Mouse (Mus musculus) neural tube, embryonic 10.5 days (tissue): ENCODE results near the gene Phc2.

ENCODE experiments used
- DNase-seq: peaks from one replicate; pipeline ENCODE4 v3.0.0-alpha.2; 2017; ENCODE audit warnings: low spot score; ENCODE audit errors: extremely low spot score

The Phc2 gene

GRCm38 (mm10) chr4:128691195-128691594 lies 36.7 kb downstream of the Phc2 start:
- no peak for DNase-seq

DNA sequence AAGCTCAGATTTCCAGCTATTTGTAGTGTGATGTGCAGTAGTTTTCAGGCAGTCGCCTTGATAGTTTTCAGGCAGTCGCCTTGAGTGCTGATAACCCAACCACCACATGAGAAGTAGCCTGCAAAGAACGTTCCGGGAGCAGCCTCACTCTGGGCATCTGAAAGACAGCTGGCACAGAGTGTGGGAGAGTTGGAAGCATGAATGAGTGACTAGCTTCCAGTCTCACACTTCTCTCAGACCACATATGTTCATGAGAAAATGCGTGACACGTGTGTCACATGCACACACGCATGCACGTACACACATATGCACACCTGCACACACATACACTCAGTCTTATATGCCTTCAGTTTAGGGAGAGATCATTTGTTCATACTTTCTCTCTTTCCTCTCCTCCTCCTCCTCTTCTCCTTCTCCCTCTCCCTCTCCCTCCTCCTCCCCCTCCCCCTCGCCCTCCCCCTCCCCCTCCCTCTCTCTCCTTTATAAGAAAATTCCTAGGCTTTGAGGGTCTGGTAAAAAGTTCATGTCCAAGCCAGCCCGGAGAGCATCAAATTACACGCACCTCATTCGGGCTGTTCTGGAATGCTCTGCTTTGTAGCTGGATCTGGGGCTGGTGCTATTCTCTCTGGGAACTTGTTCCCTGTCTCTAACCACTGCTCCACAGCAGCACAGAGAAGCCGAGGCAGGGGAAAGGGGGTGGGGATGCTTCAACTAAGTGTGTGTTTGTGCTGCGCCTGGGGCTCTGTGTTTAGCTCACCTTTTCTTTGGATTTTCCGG lies 37.8 kb downstream of the Phc2 start:
- DNase-seq = no peak

DNA sequence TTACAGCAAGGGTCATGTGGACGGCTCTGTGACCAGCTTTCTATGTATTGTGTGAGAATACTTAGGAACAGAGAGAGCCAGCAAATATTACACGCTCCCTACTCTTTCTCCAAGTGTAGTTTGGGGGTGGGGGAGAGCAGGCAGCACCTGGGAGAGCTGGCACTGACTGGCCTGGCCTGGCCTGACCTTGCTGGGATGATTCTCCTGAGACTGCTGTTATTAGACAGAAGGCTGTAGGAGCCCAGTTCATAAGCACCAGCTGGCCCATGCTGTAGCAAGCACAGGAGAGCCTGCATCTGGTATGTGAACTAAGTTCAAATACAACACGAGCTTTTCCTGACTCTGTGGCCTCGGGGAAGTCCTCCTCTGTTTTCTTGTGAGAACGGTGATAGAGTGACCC lies 38.7 kb downstream of the Phc2 start:
- no peak for DNase-seq

DNA sequence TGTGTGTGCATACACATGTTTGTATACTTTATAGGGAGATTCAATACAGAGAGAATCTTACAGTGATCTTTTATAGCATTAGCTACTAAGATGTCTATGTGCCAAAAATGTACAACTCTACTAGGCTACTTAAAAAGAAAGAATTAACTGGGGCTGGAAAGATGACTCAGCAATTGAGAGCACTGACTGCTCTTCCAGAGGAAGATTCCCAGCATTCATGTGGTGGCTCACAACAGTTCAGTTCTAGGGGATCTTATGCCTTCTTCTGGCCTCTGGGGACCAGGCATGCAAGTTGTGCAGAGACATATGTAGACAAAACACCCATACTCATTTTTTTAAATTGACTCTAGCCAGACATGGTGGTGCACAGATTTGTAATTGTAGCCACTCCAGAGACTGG lies 39.8 kb downstream of the Phc2 start:
- no peak for DNase-seq

DNA sequence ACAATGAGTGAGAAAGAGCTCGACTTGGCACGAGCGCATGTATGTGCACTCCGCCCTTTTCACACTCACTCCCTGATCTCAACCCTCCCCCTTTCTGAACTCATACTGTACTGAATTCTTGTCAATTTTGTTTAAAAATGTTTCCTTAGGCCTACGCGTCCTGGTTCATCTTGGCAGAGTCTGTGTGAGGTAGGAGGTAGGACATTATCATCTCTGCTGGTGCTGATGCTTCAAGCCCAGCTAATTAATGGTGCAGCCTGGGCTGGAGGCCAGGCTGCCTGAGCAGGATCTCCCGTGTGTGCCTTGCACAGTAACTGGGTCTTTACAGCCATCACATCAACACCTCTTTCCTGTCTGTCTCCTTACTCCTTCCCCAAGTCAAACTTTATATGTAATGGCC lies 40.6 kb downstream of the Phc2 start:
- DNase-seq = no peak

- DNase-seq = no peak
Observed at GRCm38 (mm10) chr4:128698011-128698861, 43.7 kb downstream of the Phc2 start.

DNA sequence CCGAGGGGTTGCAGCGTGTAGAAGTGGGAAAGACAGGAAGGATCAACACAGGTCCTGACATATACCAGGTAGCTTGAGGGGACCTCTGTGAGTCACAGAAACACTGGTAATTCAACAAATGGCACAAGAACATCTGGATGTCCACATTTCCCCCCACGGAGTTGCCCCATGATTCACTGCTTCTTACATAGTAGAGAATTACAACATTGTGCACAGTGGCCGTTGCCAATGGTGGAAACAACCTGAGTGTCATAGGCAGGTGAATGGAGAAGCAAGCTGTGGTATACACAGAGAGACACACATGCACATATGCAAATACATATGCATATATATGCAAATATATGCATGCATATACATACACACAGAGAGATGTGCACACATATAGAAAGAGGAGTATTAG lies 45.4 kb downstream of the Phc2 start:
- no peak for DNase-seq

GRCm38 (mm10) chr4:128700543-128700942 lies 46.0 kb downstream of the Phc2 start:
- DNase-seq = no peak

GRCm38 (mm10) chr4:128705138-128705720 lies 50.7 kb downstream of the Phc2 start:
- no peak for DNase-seq

- DNase-seq = peak; percentile 52
Observed at GRCm38 (mm10) chr4:128706626-128707025, 52.1 kb downstream of the Phc2 start.

- no peak for DNase-seq
Observed at GRCm38 (mm10) chr4:128707384-128707783, 52.9 kb downstream of the Phc2 start.

- no peak for DNase-seq
Observed at GRCm38 (mm10) chr4:128709061-128709780, 54.7 kb downstream of the Phc2 start.

DNA sequence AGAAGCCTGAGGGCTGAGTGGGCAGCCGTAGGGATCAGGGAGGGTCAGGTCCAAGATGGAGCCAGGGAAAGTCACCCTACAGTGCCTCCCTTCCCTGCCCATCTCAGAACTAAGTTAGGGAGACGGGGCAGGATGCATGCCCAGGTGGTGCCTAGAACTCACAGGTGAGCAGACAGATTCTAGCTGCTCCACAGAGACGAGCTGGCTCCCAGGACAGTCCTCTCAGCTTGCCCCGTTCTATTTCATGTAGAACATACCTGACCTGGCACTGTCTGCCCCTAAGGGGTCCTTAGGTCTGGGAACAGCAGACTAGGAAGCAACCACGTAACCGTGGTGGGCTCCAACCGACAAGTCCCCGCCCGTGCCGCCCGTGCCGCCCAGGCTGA lies 55.3 kb downstream of the Phc2 start:
- no peak for DNase-seq

GRCm38 (mm10) chr4:128710286-128710685 lies 55.8 kb downstream of the Phc2 start:
- DNase-seq = no peak

DNA sequence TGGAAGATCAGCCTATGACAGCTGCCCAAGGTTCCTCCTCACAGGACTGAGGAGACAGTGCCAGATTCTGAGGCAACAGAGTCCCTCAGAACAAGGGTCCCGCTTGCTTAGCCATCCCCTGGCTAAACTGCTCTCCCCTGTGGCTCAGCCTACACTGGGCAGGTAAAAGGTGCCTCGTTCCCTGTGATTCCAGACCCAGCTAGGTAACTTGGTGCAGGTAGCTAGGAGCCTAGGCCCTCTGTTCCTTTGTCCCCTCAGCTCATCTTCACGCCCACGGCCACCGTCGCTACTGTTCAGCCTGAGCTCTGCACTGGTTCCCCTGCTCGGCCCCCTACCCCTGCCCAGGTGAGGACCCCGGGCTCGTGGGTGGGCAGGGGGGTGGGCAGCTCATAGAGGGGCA lies 56.3 kb downstream of the Phc2 start:
- DNase-seq = no peak

DNA sequence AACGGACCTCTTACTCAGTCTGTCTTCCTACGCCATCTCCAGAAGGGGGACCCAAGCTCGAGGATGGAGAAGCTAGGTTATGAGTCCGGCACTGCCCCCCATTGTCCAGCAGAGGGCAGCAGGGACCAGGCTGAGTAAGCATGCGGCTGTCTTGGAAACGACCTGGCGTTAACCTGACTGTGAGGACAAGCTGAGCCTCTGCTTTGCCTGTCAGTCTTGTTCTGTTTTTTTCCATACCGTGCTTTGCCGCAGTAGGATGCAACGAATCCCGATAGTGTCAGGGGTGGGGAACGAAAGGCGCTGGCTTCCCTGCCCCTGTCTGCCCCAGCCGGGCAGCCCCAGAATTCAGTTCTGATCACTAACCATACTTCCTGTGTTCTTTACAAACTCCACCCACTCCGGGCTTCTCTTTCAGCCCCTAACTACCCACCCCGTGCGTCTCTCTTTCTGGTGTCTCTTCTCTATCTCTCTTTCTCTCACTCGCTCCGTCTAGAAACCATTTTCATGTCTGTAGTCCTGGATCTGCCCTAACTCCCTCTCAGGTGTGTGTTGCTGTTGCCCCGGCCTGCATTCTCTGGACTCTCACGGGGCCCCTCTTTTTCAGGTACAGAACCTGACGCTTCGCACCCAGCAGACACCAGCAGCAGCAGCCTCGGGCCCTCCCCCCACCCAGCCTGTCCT lies 57.1 kb downstream of the Phc2 start:
- DNase-seq = peak; percentile 92

DNA sequence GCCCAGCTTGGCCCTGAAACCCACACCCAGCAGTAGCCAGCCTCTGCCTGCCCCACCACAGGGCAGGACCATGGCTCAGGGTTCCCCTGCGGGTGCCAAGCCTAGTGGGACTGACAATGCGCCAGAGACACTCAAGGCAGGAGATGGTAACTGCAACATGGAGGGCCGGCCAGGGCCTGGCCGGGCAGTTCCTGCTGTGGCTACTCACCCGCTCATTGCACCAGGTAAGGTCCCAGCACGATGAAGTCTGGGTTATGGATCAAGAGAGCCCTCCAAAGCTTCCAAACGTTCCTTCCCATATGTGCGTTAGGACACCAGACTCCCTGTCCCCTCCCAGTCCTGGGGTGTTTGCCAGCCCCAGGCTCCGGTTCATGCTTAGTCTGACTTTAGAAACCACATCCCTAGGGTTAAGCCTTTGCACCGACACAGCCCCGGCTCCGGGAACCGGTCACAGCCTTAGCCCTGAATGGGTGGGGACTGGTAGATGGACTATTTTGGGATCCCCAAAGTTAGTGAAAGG lies 57.7 kb downstream of the Phc2 start:
- DNase-seq = no peak

DNA sequence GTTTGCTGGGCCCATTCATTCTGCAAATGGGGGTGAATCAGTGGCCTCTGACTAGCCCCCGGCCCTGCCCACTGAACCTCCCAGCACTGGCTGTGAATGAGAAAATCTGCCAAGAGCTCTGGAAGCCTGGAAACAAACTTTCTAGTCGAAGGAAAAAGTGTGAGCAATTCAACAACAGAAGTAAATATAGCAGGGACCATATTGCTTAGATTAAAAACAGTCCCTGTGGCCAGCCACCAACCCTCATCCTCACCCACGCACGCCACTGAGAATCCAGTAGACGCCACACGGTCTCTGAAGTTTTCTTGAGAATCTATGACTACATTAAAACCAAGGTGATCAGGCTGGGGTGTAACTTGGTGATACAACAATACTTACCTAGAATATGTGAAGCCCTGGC lies 58.4 kb downstream of the Phc2 start:
- DNase-seq = no peak

DNA sequence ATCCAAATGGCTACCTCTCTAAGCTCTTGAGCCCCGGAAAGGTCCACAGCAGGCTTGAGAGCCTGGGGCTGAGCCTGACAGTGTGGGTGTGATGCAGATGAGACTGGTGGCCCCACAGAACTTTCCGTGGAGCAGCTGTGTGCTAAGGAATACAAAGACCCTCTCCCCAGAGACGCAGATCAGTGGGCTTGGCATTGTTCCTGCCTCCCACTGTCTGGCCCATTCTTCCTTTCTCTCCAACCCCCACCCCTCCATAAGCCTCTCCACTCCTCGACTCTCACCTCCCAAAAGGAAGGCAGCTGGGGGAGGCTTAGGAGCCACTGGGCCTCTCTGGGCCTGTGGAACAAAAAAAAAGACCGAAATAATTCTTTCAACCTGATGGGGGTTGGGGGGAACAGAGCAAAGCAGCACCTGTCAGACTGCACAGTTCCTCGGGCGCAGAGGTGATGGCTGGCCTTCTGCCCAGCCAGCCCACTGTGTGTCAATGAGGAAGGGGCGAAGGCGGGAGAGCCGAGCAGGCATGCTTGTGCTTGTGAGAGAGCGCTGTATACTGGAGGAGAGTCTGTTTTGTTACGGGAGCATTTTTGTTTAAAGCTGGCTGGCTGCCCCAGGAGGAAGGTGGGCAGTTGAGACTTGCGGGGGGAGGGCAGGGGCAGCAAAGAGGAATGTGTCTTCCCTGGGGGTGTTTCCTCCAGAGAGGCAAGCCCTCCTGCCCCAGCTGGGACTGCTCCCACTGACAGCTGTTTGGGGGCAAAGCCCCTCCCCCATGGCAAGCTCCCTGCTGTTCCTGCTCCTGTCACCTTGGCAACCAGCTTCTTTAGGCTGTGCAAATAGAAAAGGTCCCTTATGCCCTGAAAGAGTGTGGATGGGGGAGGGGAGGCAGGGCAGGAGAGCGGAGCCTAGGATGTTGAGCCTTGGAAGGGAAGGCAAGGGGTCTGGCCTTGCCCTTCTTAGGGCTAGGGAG lies 61.0 kb downstream of the Phc2 start:
- peak; percentile 91 for DNase-seq

DNA sequence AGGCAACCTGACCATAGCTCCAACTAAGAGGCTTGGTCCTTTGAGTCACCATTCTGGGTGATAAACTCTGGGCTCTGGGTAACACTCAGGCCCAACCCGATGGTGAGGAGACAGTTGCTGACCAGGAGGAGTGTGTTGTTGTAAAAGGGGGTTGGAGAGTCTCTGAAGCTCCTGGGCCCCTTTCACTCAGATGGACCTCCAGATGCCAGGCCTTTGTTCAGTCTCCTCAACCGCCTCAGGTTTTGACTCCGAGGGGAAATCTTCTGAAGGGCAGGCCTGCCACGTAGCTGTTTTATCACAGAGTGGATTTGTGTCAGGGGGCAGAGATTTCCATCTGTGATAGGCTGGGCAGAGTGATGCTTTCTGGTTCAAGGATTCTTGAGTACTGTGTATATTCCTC lies 61.8 kb downstream of the Phc2 start:
- no peak for DNase-seq
